Mouse (Mus musculus) neural tube, embryonic 12.5 days (tissue): ENCODE results near the gene Kazald1. TPM values are rescaled to one million over a fixed set of nuclear protein-coding genes. Genes with fewer than 3 reads are reported as not detected.

Experiments
- ATAC-seq: fragments of 200-750 bp; cut with Nextera tagmentation; 2 replicates; pipeline ENCODE4 v1.8.0; 2017; ENCODE audit warnings: low read depth, mild to moderate bottlenecking, moderate TSS enrichment, moderate library complexity; ENCODE audit not compliant: low FRiP score
- H3K27ac ChIP-seq: fragments of 300-500 bp; sonication (generic); 2 replicates; pipeline ENCODE4 v1.5.1; 2016
- H3K27me3 ChIP-seq: fragments of 300-500 bp; sonication (generic); replicated peaks from 2 replicates; pipeline ENCODE4 v1.6.1; 2016; ENCODE audit warnings: mild to moderate bottlenecking
- H3K36me3 ChIP-seq: fragments of 300-500 bp; sonication (generic); 2 replicates; pipeline ENCODE4 v1.6.1; 2016; ENCODE audit warnings: mild to moderate bottlenecking
- H3K4me1 ChIP-seq: fragments of 300-500 bp; sonication (generic); 2 replicates; pipeline ENCODE4 v1.6.1; 2016
- H3K4me2 ChIP-seq: fragments of 300-500 bp; sonication (generic); replicated peaks from 2 replicates; pipeline ENCODE4 v1.6.1; 2016; ENCODE audit warnings: mild to moderate bottlenecking
- H3K4me3 ChIP-seq: fragments of 300-500 bp; sonication (generic); 2 replicates; pipeline ENCODE4 v1.5.1; 2016
- H3K9ac ChIP-seq: fragments of 300-500 bp; sonication (generic); 2 replicates; pipeline ENCODE4 v1.6.1; 2016; ENCODE audit warnings: mild to moderate bottlenecking
- H3K9me3 ChIP-seq: fragments of 300-500 bp; sonication (generic); 2 replicates; pipeline ENCODE4 v1.6.1; 2016; ENCODE audit warnings: mild to moderate bottlenecking
- WGBS: fragments of 180-500 bp; shearing (Covaris S2); methylation state at CpG from one replicate; pipeline ENCODE4 v1.1.7; 2016; 5-methylcytosine and 5-hydroxymethylcytosine counted together
- polyA plus RNA-seq: library from polyadenylated mRNA; unstranded; fragments of >200 nt; fragmentation: Nextera tagmentation; extraction: Ambion mirVana; gene quantifications from 2 replicates; pipeline ENCODE4 v1.2.1, GENCODE M21; 2016

Gene Kazald1
- polyA plus RNA-seq, 1 experiment from 2014 or later, result 0.46 TPM

- Histone ChIP-seq H3K9ac (peak overlapping the region; percentile 71), H3K9me3 (no peaks in the 10 kb centered on the region), H3K27me3 (peaks cover 60% of the 10 kb centered on the region), H3K36me3 (no peaks in the 10 kb centered on the region), H3K4me1 (peaks cover 23% of the 10 kb centered on the region), H3K27ac (no peak overlapping the region), H3K4me2 (peak overlapping the region; percentile 98), H3K4me3 (peak overlapping the region; percentile 60)
- ATAC-seq, result peak; percentile 23; the same call in 1 of the 2 replicates
- WGBS, result 9% methylated on average over 20 of the region's 20 CpGs
These were observed 1.0 kb upstream of the Kazald1 start for GRCm38 (mm10) chr19:45073871-45074542.

DNA sequence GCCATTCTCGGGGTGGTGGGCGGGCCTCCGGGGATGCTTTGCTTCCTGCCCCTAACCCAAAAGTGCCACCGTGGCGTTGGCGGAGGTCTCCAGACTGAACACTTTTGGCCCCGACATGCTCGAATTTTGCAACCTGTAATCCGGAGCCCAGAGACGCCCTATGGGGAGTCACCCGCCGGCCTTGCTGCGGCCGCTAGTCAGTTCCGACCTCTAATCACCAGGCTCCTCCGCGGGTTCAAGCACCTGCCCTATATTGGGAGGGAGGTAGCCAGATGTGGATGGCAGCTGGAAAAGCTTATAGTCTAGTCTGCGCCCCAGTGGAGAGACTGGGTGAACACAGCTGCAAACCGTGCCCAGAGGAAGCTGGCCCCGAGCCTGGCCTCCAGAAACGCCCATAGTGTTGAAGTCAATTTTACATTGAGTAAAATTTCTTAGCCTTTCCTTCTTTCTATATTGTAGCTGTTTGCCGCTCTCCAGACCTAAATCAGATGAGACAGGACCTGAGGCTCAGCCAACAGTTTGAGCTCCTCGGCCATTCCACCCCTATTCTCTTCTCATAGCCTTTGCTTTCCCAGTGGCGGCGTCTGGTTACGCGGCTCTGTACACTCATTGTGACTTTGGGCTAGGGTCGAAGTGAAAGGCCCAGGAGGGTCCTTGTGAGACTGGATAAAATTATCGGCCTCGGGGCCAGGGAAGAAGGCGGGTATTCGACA is 438 bp downstream of the Kazald1 start:
- Histone ChIP-seq H3K4me2 (peak overlapping the region; percentile 98), H3K4me1 (peaks cover 33% of the 10 kb centered on the region), H3K27ac (0 out of 2 replicates have a peak overlapping the region, but pooled peaks have one; percentile 53), H3K9ac (peak overlapping the region; percentile 71; the same call in 1 of the 2 replicates), H3K9me3 (no peaks in the 10 kb centered on the region), H3K27me3 (peaks cover 69% of the 10 kb centered on the region), H3K4me3 (peak overlapping the region; percentile 60), H3K36me3 (no peaks in the 10 kb centered on the region)
- ATAC-seq, result peak; percentile 48
- WGBS, result under 1% methylated on average over 32 of the region's 32 CpGs

DNA sequence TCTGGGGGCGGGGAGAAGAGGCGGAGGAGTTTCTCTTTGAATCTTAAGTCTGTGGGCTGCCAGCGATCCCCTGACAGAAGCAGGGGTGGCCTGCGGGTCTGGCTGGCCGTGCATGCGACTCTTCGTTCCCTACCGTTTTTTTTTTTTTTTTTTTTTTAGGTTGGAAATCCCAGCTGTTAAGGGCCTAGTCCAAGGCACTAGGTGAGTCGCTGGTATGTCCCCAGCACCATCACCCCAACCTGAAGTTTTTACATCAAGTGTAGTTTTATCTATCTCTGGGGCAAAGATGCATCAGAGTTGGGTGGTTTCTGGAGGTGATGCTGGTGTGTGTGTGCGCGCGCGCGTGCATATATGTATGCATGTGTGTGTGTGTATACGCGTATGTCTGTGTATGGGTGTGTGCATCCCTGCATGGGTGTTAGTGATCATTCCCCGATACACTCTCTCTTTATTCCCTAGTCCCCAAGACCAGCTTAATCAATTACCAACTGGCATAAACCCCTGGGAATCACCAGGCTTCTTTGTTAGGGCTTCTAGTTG is 1.1 kb downstream of the Kazald1 start:
- Histone ChIP-seq H3K9me3 (no peaks in the 10 kb centered on the region), H3K9ac (0 out of 2 replicates have a peak overlapping the region, but pooled peaks have one; percentile 13), H3K4me3 (0 out of 2 replicates have a peak overlapping the region, but pooled peaks have one; percentile 3), H3K4me1 (peaks cover 39% of the 10 kb centered on the region), H3K36me3 (no peaks in the 10 kb centered on the region), H3K27ac (no peak overlapping the region), H3K4me2 (peak overlapping the region; percentile 98), H3K27me3 (peaks cover 69% of the 10 kb centered on the region)
- WGBS, result 7% methylated on average over 17 of the region's 17 CpGs
- no peak for ATAC-seq

DNA sequence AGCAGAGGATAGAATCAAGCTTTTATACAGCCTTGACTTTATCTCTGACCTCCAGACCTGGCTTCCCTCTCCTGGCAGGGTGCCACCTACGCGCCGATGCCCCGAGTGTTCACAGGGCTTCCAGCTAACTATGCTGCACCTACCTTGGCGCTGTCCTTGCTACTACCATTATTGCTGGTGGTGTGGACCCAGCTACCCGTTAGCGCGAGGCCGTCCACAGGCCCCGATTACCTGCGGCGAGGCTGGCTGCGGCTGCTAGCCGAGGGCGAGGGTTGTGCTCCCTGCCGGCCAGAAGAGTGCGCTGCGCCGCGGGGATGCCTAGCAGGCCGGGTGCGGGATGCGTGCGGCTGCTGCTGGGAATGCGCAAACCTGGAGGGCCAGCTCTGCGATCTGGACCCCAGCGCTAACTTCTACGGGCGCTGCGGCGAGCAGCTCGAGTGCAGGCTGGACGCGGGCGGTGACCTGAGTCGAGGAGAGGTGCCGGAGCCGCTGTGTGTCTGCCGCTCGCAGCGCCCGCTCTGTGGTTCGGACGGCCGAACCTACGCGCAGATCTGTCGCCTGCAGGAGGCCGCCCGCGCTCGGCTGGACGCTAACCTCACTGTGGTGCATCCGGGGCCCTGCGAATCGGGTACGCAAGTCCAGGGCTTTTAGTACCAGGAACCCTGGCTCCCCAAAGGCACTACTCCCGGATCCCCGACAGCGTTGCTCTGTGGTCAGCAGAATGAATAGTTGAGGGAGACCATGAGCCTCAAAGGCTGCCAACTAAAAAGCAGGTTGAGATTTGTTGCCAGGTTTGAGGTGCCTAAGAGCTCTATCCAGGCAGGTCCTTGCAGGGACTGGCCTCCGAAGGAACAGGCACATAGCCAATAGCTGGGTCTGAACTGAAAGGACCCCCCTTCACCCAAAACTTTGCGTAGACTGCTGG is 1.8 kb downstream of the Kazald1 start:
- peak overlapping the region; percentile 13; the same call in 1 of the 2 replicates for H3K9ac ChIP-seq
- peaks cover 39% of the 10 kb centered on the region for H3K4me1 ChIP-seq
- no peaks in the 10 kb centered on the region for H3K9me3 ChIP-seq
- peak overlapping the region; percentile 27; the same call in 1 of the 2 replicates for H3K4me3 ChIP-seq
- no peak for ATAC-seq
- WGBS, result under 1% methylated on average over 62 of the region's 62 CpGs
- H3K4me2 ChIP-seq, result peak overlapping the region; percentile 98
- H3K36me3 ChIP-seq, result no peaks in the 10 kb centered on the region
- no peak overlapping the region for H3K27ac ChIP-seq
- H3K27me3 ChIP-seq, result peaks cover 68% of the 10 kb centered on the region

DNA sequence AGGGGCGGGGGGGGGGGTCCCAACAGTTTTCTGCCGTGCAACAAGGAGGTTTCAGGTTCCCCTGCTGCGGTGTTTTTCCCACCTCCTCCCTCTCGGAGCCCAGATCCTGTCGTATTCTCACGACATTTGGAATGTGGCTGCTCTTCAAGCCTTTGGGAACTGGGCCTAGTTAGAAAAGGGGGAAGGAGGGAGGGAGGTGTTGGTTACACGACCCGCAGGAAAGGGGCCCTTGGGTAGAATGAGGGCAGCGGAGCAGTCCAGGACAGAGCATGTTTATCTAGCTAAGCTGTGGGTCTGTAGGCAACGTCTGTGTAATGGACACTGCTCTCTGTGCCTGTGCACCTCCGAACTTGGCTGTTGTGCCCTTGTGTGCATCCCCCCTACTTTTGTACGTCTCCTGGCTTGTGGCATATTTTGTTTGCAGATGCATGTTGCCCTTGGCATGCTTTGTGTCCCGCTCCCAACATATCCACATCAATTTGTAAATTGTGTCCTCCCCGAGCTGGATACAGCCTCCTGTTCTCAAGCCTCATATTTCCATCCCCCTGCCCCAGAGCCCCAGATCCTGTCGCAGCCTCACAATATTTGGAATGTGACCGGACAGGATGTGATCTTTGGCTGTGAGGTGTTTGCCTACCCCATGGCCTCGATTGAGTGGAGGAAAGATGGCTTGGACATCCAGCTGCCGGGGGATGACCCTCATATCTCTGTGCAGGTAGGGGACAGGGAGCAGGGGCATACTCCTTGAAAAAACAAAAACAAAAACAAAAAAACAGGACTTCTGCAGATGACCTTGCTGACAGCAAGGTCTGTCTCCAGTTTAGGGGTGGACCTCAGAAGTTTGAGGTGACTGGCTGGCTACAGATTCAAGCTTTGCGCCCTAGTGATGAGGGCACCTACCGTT is 3.0 kb downstream of the Kazald1 start:
- H3K4me1 ChIP-seq, result peaks cover 39% of the 10 kb centered on the region
- no peak for ATAC-seq
- peaks cover 77% of the 10 kb centered on the region for H3K27me3 ChIP-seq
- no peak overlapping the region for H3K9ac ChIP-seq
- H3K9me3 ChIP-seq, result no peaks in the 10 kb centered on the region
- H3K4me3 ChIP-seq, result no peak overlapping the region
- 6% methylated on average over 20 of the region's 20 CpGs for WGBS
- no peaks in the 10 kb centered on the region for H3K36me3 ChIP-seq
- H3K27ac ChIP-seq, result no peak overlapping the region
- H3K4me2 ChIP-seq, result no peak overlapping the region

GRCm38 (mm10) chr19:45078971-45079764 is 4.1 kb downstream of the Kazald1 start:
- Histone ChIP-seq H3K27me3 (peaks cover 88% of the 10 kb centered on the region), H3K9ac (no peak overlapping the region), H3K9me3 (no peaks in the 10 kb centered on the region), H3K4me1 (peaks cover 39% of the 10 kb centered on the region), H3K36me3 (no peaks in the 10 kb centered on the region), H3K27ac (no peak overlapping the region), H3K4me2 (peak overlapping the region; percentile 51), H3K4me3 (0 out of 2 replicates have a peak overlapping the region, but pooled peaks have one; percentile 16)
- 6% methylated on average over 17 of the region's 17 CpGs for WGBS
- ATAC-seq, result no peak

DNA sequence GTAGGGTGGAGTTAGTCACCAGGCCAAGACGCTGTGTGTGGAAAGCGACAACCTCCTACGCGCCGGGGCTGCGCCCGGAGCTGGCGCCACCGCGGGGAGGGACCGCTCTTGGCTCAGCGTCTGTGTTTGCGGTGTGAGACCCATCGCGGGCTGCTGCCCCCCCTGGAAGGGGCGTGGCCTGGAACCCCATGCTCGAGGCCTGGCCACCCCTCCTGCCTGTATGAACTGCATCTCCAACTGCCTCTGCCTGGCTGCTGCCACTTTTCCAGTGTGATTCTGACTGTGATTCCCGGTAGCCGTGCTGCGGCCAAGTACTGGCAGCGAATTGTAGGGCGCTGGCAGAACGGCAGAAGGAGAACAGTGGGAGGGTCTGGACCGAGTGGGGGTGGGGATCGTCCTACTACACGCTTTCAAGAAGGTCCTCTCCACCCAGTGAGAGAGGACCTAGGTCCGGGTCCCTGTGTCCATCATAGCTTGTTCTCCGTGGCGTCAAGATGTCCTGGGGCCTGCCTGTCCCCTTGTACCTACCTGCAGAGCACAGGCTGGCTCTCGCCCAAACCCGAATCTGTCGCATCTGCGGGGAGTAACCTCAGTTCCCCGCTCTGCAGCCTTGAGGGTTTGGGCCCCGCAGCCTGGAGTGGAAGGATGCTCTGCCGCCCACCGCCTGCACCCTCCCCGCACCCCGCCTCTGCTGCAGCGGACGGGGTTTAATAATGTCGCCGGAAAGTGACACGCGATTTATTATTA is 4.9 kb downstream of the Kazald1 start:
- H3K36me3 ChIP-seq, result no peaks in the 10 kb centered on the region
- H3K27ac ChIP-seq, result no peak overlapping the region
- H3K27me3 ChIP-seq, result peaks cover 95% of the 10 kb centered on the region
- H3K4me1 ChIP-seq, result peaks cover 39% of the 10 kb centered on the region
- peak overlapping the region; percentile 18; the same call in 1 of the 2 replicates for H3K9ac ChIP-seq
- WGBS, result 1% methylated on average over 45 of the region's 45 CpGs
- H3K4me2 ChIP-seq, result peak overlapping the region; percentile 51
- peak; percentile 3; the same call in 1 of the 2 replicates for ATAC-seq
- peak overlapping the region; percentile 16; the same call in 1 of the 2 replicates for H3K4me3 ChIP-seq
- H3K9me3 ChIP-seq, result no peaks in the 10 kb centered on the region

- Histone ChIP-seq H3K27ac (no peak overlapping the region), H3K9me3 (no peaks in the 10 kb centered on the region), H3K4me3 (no peak overlapping the region), H3K4me2 (peak overlapping the region; percentile 51), H3K27me3 (peaks cover 97% of the 10 kb centered on the region), H3K9ac (peak overlapping the region; percentile 18; the same call in 1 of the 2 replicates), H3K36me3 (no peaks in the 10 kb centered on the region), H3K4me1 (peaks cover 32% of the 10 kb centered on the region)
- no peak for ATAC-seq
- under 1% methylated on average over 17 of the region's 17 CpGs for WGBS
These were observed 5.7 kb downstream of the Kazald1 start for GRCm38 (mm10) chr19:45080711-45081110.

GRCm38 (mm10) chr19:45081279-45081678 is 6.2 kb downstream of the Kazald1 start:
- H3K9me3 ChIP-seq, result no peaks in the 10 kb centered on the region
- no peak for ATAC-seq
- peaks cover 97% of the 10 kb centered on the region for H3K27me3 ChIP-seq
- no peak overlapping the region for H3K9ac ChIP-seq
- no peaks in the 10 kb centered on the region for H3K36me3 ChIP-seq
- H3K4me2 ChIP-seq, result peak overlapping the region; percentile 51
- no peak overlapping the region for H3K4me3 ChIP-seq
- H3K27ac ChIP-seq, result no peak overlapping the region
- peaks cover 28% of the 10 kb centered on the region for H3K4me1 ChIP-seq
- 2% methylated on average over 5 of the region's 5 CpGs for WGBS
